Mouse (Mus musculus): Measurements from ENCODE around the gene E2f3. TPM values are rescaled to one million over a fixed set of nuclear protein-coding genes. Genes with fewer than 3 reads are reported as not detected.

E2f3 gene
- 5.2 and 5.5 TPM in 2 replicates for polyA plus RNA-seq (2012; rRNA removed)

DNA sequence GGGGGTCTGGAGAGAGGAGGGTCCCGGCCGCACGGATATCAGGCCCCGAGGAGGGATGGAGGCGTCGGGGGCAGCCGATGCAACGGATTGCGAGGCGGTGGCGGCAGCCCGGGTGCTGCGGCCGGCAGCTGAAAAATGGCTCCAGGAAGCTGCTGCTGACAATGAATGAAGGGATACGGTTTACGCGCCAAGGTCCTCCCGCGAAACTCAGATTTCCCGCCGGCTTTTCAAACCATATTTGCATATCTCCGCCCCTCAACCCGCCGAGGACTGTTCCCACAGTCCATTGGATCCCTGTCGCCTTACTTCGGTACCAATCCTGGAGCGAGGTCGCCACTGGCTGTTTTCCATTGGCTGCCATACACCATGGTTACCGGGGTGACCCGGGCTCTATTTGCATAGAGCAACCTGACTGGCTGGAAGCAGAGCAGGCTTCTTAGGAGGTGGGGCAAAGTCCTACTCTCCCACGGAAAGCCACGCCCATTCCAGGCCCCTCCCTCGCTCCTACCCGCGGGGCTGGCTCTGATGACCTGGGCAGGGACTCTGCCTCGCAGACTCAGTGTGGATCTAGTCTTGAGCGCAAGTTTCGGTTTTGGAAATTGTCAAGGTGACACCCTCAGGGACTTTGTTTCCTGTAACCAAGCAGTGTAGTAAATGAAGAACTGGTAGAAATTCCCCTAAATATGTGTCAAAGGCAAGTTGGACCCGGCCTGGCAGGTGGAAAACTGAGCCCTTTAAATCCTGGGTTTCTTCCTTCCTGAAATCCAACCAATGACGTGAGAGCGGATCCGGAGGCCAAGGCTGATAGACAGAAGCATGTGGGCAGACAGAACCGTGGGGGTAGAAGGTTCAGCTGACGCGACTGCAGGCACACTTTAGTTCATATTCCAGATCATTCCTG, at the start of gene E2f3:
Gene E2f3, minus strand, starts transcription at position 209 of the 901 bp plus-strand sequence.
- DNase-seq (ENCODE audit: low read depth), result peak; percentile 94

DNA sequence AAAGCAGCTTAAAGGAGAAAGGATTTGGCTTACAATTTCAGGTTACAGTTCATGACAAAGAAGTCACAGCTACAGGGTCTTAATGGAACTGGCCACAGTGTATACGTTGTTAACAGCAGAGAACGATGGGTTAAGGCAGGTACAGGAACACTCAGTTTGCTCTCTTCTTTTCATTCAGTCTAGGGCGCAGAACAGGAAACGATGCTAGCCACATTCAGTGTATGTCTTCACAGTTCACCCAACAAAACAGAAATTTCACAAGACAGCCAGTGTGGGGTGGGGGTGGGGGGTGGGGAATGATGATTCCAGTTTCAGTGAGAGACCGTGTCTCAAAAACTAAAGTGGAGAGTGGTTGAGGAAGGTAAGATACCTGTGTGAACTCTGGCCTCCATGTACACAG, 48.7 kb upstream of the E2f3 start:
- DNase-seq (ENCODE audit: low read depth), result no peak

DNA sequence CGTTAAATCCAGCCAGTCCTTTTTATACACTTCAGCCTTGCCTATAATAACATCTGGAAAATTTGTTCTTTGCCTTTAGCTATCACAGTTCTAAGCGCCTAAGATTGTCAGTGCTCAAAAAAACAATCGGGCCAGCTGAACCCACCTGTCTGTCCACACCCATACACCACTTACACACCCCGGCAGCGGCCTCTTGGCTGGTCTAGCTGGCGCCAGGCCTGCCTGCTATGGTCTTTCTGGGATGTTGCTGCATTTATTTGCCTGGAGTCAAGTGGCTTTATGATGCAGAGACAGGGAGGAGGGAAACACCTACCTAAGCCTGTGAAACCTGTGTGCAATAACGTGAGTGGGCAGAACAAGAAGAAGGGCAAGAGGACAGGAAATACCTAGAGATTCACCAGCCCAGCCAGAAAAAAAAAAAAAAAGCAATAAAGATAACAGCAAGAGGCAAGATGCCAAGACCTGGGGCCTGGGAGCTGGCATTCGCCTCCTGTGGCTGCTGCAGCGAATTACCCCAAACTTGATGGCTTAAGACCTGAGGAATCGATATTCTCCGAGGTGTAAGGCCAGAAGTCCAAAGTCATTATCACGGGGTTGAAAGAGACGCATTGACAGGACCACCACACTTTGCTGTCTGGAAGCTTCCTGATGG, 45.9 kb upstream of the E2f3 start:
- DNase-seq (ENCODE audit: low read depth), result peak; percentile 51

DNA sequence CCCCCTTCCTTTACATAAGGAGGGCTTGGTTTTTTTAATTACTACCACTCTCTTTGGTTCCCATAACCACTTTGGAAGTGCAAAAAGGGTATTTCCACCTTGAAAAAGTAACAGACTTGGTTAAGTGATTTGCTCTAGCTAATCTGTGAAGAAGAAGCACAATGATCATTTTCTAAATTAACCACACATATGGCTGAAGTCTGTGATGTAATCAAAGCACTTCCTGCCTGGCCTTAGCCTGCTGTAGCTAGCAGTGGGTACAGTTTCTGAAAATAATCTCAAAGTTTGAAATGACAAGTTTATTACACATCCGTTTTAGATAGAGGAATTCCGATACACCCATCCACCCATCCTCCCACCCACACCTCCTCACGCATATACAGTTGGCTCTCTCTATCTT, 42.0 kb upstream of the E2f3 start:
- DNase-seq (ENCODE audit: low read depth), result no peak

DNA sequence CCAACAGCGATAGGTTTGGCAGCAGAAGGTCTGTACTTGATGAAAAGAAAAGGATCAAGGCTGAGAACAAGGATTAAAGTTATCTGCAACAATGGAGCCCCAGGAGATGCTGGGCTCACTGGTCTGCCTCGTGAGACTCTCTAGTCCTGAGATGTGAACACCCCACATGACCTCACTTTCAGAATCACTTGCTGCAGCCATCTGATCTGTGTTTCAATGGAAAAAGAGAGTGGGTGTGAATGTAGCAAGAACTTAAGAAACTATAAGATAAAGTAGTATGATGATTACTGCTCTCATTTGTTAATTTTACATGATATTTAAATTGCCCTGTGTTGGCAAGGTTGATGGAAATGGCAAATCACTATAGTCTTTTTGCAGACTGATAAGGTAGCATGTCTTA, 36.6 kb upstream of the E2f3 start:
- DNase-seq (ENCODE audit: low read depth), result no peak

DNA sequence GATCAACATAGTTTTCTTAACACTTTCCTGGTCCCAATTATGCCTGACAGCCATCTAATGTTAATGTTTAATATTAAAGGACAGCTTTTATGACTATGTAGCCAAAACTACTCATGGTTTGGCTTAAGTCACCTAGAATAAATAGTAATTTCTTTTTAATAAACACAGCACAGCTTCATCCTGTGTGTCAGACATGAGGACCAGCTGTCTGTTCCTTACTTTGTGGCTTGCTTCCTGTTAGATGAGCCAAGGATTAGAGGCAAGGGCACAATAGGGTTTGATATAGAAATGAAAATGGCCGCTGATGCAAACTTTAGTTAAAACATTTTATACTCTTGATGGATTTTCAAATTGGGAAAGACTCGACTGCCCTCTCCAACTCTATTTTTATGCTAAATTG, 32.7 kb upstream of the E2f3 start:
- no peak for DNase-seq (ENCODE audit: low read depth)

DNA sequence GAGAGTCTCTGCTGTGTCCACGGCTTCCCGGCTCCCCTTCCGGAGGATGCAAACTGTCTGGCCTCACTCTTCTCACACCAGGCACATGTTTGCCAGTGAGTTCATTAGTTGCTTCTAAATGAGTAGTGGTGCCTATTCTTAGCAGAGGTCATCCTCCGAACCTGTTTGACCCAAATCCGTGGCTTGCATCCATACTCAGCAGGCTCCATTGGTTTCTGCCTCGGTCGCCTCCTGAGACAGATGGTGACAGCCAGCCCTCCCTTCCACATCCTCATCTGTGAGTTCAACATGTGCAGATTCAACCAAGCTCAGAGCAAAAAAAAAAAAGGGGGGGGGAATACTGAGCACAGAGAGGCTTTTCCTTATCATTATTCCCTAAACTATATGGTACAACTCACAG, 31.7 kb upstream of the E2f3 start:
- no peak for DNase-seq (ENCODE audit: low read depth)

DNA sequence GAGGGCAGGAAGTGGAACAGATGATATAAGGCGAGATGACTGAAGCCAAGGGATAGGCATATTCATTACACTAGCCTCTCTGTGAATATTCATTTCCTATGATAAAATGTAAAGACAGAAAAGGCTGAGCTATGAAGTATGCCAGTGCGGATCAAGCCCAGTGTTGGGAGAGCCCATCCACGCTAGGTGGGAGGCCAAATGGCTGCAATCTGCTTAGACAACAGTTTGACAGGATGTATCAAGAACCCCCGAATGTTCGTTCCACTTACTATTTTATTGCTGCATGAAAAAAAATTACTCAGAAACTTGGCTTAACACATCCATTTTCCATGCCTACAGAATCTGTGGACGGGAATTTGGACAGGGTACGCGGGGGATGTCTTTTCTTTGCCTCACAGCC, 28.7 kb upstream of the E2f3 start:
- DNase-seq (ENCODE audit: low read depth), result no peak

DNA sequence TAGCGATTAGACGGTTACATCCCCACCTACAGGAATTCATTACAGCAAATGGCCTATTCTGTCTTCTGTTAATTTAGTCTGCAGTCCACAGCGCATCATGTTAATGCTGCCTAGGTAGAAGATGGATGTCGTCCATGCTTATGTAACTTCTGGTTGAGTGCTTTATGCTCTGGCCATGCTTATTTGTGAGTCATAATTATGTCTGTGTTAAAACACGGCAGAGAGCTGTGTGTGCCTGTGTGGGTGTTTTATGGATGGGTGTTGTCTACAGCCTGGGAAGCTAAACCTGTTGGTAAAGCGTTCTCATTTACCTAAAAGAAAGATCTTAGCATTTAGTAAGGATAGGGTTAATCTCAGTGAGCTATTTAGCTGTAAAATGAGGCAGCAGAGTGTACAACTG, 26.4 kb upstream of the E2f3 start:
- no peak for DNase-seq (ENCODE audit: low read depth)

DNA sequence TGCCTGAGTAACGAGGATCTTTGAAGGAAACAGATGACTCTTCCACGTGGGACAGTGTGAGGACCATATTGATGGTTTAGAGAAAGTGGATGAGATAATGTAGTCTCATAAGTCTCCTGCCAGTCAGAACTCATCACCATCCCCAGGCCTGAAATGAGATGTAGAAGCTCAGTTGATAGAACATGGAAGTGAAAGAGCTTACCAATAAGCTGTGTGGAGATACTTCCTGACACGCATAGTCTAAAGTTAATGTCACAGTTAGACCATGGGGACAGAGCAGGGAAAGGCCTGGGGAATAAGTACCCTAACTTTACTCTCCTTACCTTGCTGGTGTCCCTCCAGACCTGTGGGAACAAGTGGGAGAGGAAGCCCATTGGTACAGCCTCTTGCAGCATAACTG, 22.9 kb upstream of the E2f3 start:
- no peak for DNase-seq (ENCODE audit: low read depth)

DNA sequence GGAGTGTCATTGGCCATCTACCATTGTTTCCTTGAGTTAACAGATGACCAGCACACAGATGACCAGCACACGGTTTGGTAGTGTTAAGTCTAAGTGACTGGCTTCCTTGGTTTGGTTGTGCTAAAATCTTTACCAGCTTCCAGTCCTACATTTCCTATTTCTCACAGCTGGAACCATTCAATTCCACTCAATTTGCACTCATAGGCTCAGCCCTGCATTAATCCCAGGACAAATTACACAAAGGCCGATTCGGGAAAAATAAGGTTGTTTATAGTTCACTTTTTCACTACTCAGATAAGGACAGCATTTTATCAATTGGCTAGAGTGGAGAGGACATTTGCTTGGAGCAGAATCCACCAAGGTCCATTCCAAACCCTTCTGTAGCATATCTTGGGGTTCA, 19.6 kb upstream of the E2f3 start:
- DNase-seq (ENCODE audit: low read depth), result no peak

DNA sequence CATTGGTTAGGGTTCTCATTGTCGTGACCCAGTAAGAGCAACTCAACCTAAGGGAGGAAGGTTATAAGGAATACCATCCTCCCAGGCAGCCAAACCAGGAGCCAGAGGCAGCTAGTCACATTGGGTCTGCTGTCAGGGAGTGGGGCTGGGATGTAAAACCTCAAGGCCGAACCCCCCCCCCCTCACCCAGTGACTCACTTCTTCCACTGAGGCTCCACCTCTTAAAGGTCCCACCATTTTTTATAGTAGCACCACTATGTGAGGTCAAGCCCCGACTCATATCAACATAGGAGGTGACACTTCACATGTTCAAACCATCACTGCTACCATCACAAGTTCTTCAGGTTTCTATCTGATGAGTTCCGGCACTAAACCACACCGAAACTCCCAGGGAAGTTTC, 19.0 kb upstream of the E2f3 start:
- no peak for DNase-seq (ENCODE audit: low read depth)

DNA sequence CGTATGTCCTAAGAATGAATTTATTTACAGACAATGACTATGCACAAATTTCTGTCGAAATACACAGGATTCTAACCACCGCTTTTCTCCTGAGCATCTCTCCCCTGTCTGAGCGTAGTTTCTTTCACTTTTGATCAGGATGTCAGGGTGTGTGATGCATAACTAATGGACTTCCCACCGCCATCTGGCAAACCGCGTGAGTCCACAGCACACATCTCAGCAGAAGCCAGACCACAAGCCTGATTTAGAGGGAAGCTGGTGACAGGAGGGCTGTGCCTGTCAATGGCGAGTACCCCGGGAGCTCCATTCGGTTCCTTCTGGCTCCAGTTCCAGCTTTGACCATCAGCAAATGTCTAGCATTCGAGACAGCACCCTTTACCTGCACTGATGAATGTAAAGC, 17.3 kb upstream of the E2f3 start:
- no peak for DNase-seq (ENCODE audit: low read depth)

DNA sequence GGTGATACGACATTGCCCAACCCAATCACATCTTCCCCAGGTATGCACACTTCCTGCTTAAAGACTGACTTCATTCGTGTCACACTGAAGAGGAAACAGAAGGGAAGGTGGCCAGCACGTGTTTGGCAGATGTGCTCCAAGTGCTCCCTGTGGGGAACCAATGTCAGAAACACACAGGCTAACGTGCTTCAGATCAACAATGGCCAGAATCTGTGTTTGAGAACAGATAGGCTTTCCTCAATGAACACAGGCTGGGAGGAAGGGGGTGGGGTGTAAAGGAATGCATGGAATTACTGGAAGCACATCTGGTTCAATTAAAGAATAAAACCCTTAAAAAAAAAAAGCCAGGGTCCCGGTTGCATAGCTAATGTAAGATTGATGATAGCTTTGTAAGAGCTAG, 15.2 kb upstream of the E2f3 start:
- no peak for DNase-seq (ENCODE audit: low read depth)

DNA sequence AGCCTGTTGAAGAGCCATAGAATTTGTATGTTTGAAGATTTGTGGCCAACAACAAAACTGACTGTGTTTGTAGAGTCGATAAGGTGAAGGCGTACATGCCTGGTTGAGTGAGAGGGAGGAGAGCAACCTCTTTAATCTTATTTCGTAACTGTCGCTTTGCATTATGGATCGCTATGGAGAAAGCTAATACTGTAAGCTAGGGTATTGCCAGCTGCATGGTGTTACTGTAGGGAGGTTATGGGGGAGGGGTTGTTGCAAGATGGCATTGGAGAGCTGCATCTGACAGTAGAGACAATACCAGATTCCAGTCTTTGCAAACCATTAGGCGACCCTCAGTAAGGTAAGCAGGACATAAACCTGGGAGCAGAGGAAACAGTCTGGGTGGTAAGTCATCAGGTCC, 2.1 kb upstream of the E2f3 start:
- no peak for DNase-seq (ENCODE audit: low read depth)

DNA sequence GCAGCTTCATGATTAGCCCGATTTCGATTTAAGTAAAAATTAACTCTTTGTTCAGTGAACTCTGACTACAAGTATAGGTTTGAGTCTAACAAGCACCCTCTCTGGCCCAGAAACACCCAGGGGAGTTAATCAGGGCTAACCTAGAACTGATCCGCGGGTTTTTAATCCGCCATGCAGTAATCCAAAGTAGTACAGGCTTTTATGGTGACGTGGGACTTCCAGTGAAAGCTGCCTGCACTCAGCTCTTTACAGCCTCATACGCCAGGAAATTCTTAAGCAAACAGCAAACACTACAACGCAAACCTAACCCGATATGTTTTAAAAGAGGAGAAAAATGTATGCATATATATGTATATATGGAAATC, 875 bp upstream of the E2f3 start:
- no peak for DNase-seq (ENCODE audit: low read depth)

DNA sequence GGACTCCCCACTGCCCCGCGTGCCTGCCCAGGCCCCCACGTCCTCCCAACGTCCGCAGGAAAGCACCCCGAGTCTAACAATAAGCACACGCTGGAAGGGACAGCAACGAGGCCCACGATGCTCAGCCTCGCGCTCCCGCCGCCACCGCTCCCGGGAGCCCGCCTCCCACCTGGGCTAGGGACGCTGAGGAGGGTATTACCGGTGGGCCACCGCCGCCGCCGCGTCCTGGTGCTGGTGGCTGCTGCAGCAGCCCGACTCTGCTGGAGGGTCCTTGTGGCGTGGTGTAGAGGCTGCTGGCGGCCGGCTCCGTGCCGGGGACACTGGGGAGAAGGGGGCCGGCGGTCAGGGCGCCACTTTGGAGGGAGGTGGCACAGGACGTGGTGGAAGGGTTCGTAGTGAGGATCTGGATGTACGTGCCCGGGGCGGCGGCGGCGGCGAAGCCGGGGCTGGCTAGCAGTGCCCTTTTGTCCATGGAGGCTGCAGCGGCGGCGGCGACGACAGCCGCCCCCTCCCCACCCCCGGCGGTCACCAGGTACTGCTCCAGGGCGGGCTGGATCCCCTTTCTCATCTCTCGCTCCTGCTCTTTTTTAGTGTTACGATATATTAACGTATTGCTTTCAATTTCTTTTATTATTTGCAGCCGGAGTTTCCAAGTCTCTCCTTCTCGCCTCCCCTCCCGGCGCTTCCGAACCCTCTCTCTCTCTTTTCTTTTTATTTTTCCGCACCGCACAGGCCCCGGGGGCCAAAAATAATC, 585 bp downstream of the E2f3 start:
- no peak for DNase-seq (ENCODE audit: low read depth)

DNA sequence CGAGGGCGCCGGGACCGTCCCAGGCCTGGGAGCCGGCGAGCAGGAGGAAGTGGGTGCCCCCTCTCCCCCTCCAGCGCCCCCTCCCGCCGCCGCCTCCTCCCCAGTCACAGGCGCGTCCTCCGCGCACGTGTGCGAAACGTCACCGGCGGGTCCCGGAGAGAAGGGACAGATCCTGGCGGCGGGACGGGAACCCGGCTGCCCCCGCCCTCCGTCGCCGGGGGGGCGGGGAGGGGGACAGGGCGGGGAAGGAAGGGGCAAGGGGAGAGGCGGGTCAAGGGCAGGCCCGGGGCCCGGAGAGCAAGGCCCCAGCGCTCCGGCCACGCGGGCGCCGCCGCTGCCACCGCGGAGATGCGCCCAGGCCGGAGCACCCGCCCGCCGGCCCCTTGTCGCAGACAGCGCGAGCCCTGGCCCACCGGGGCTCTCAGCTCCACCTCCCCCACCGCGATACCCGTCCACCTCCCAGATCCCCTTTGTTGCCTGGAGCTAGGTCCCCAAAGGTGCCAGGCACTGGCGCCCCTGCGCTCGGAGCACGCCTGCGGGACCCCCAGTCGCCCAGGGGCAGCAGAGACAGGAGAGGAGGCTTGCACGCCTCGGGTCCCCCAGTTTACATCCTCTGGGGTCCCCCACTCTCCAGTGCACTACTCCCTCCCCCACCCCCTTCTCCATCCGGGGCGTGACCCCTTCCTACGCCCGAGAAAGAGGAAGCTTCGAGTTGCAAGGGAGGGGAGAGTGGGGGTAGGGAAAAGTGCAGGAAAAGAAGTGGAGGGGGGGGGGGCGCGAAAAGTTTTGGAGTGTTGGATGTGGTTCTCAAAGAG, 1.4 kb downstream of the E2f3 start:
- DNase-seq (ENCODE audit: low read depth), result no peak

DNA sequence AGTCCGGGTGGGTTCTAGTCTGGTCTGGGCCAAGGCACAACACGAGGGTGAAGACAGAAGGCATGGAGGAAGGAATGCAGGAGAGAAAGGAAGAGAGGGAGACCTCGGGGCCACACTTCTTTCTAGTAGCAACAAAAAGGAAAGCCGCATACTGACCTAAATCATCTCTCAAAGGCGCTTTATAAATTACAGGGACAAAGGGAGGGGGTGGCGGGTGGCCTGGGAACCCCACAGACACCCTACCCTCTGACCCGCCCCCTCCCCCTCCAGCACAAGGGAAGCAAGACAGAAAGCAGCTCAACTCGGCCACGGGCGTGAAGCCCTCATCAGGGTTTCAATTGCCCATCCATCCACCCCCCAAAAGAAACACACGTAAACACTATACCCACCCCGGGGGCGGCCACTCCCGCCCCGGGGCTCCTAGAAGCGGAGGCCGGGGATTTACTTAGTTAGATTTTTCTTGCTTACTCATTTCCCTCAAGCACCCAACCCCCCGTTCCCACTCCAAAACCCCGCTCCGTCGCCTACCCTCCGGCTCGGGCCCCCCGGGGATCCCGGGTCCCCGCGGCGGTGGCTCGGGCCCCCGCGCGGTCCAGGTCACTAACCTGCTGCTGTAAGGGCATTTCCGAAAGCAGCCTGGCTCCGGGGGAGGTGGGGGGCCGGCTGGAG, 2.2 kb downstream of the E2f3 start:
- DNase-seq (ENCODE audit: low read depth), result no peak

DNA sequence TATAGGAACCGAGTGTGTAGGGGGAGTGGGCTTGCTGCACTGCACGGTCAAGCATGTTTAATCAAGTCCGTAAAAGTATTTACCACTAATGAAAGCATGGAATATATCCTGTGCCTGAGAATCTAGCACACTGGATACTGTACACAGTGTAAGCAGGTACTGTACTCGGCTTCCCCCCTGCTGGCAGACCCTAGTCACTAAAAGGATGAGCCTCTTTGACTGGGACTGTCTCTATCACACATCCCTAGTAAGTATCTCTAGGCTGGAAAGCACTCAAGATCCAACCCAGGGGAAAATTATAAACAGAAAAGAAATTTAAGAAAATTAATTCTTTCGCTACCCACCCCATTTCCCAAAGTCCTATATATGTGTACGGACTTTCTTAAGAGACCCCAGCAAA, 2.8 kb downstream of the E2f3 start:
- no peak for DNase-seq (ENCODE audit: low read depth)

DNA sequence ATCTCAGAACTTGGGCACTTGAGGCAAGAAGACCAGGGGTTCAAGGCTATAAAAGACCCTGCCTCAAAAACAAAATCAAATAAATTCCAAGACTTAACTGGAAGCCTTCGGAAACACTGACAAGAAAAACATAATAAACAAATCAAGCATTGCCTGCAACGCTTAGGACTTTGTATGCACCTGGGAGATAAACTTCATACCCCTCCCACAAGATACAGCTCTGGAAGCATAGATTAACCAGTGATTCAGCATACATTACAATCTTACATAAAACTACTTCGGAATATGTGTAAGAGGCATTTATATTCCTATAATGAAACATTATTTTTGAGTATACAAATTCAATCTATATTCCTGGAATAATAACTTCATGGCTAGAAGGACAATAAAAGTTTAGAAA, 3.5 kb downstream of the E2f3 start:
- DNase-seq (ENCODE audit: low read depth), result no peak
